Comparison of ENCODE assay signal across 26 mouse cellular contexts in genomic region chr4:62366291-62366690, GRCm38 (mm10). TPM values are rescaled to one million over a fixed set of nuclear protein-coding genes. Genes with fewer than 3 reads are reported as not detected.
DNase-seq lines count a peak whose midpoint lies in the region; ATAC-seq and TF ChIP-seq lines count a peak whose summit lies in the region.
"Had no signal": no experiment of that assay in that cellular context is flagged by ENCODE, and none has a peak within 500 bp of the region (broad histone marks: within the 10 kb centered on the region; RNA-seq: fewer than 3 reads in every experiment).

No protein-coding gene starts in this region.

- no peak for TF ChIP-seq POLR2A in liver, adult 2 months (IDR thresholded peaks at IDR 0.05; ENCODE audit: extremely low read depth, insufficient read depth, low read length)
- TF ChIP-seq POLR2A in cerebellum, adult 2 months (IDR thresholded peaks at IDR 0.05; ENCODE audit: borderline replicate concordance, insufficient read depth, low read length), result no peak

- no peaks in the 10 kb centered on the region for H3K9me3 ChIP-seq in liver, embryonic 12.5 days (replicated peaks)
- H3K9me3 ChIP-seq in liver, embryonic 16.5 days (replicated peaks; ENCODE audit: control insufficient read depth, low read length), result no peaks in the 10 kb centered on the region
- H3K9me3 ChIP-seq: hindbrain, embryonic 10.5 days; hindbrain, embryonic 15.5 days; limb, embryonic 10.5 days; limb, embryonic 15.5 days; midbrain, embryonic 10.5 days; midbrain, embryonic 15.5 days; neural tube, embryonic 15.5 days had no signal

- 0 out of 2 replicates have a peak, but pooled peaks cover 3% of the 10 kb centered on the region for H3K36me3 ChIP-seq in liver, adult 2 months (ENCODE audit: control insufficient read depth, insufficient read depth, low read length)
- H3K36me3 ChIP-seq in liver, embryonic 12.5 days, result peaks cover 3% of the 10 kb centered on the region
- no peaks in the 10 kb centered on the region for H3K36me3 ChIP-seq in liver, embryonic 16.5 days (ENCODE audit: control insufficient read depth, insufficient read depth)
- H3K36me3 ChIP-seq: hindbrain, embryonic 15.5 days; limb, embryonic 10.5 days; limb, embryonic 15.5 days; midbrain, embryonic 10.5 days; midbrain, embryonic 15.5 days; neural tube, embryonic 15.5 days had no signal

- H3K4me3 ChIP-seq in liver, adult 2 months (ENCODE audit: insufficient read depth, low read depth, low read length), result no peak overlapping the region
- H3K4me3 ChIP-seq in liver, embryonic 12.5 days, result no peak overlapping the region
- no peak overlapping the region for H3K4me3 ChIP-seq in liver, embryonic 16.5 days (ENCODE audit: low read depth, low read length)
- H3K4me3 ChIP-seq in cerebellum, adult 2 months (replicated peaks; ENCODE audit: insufficient read depth, low read depth, low read length), result no peak overlapping the region
- H3K4me3 ChIP-seq: erythroblast, embryonic 14.5 days; hindbrain, embryonic 10.5 days; hindbrain, embryonic 15.5 days; limb, embryonic 10.5 days; limb, embryonic 15.5 days; midbrain, embryonic 10.5 days; midbrain, embryonic 15.5 days; neural tube, embryonic 15.5 days had no signal

- peaks cover 34% of the 10 kb centered on the region for H3K79me2 ChIP-seq in liver, adult 2 months (ENCODE audit: control insufficient read depth, insufficient read depth, low read length)

- H3K4me2 ChIP-seq in liver, embryonic 12.5 days, result no peak overlapping the region
- H3K4me2 ChIP-seq in liver, embryonic 16.5 days (ENCODE audit: low read depth, low read length), result no peak overlapping the region; the same call in 1 of the 2 replicates
- H3K4me2 ChIP-seq: hindbrain, embryonic 15.5 days; limb, embryonic 15.5 days; midbrain, embryonic 15.5 days; neural tube, embryonic 15.5 days had no signal

- H3K9ac ChIP-seq in liver, adult 2 months (ENCODE audit: low read depth, low read length), result 0 out of 2 replicates have a peak overlapping the region, but pooled peaks have one; percentile 17
- H3K9ac ChIP-seq in liver, embryonic 12.5 days, result no peak overlapping the region
- no peak overlapping the region for H3K9ac ChIP-seq in liver, embryonic 16.5 days (ENCODE audit: low read depth, low read length)
- H3K9ac ChIP-seq: hindbrain, embryonic 15.5 days; limb, embryonic 15.5 days; midbrain, embryonic 15.5 days; neural tube, embryonic 15.5 days had no signal

- H3K4me1 ChIP-seq in liver, adult 2 months (ENCODE audit: control insufficient read depth, insufficient read depth, low read length), result peaks cover 42% of the 10 kb centered on the region
- H3K4me1 ChIP-seq in liver, embryonic 12.5 days, result peaks cover 76% of the 10 kb centered on the region
- peaks cover 39% of the 10 kb centered on the region for H3K4me1 ChIP-seq in liver, embryonic 16.5 days (ENCODE audit: control insufficient read depth, low read depth, low read length)
- no peaks in the 10 kb centered on the region for H3K4me1 ChIP-seq in cerebellum, adult 2 months (ENCODE audit: control insufficient read depth, insufficient read depth, low read length)

- no peak for ATAC-seq in liver, embryonic 12.5 days
- no peak for ATAC-seq in liver, embryonic 16.5 days (ENCODE audit: low read depth)
- ATAC-seq: forebrain, embryonic 16.5 days; inflammation-experienced regulatory T-cells, adult 6 months; midbrain, embryonic 15.5 days had no signal

- TF ChIP-seq CTCF in liver, adult 2 months (IDR thresholded peaks at IDR 0.05; ENCODE audit: low read depth, low read length), result no peak
- TF ChIP-seq CTCF in cerebellum, adult 2 months (IDR thresholded peaks at IDR 0.05; ENCODE audit: borderline replicate concordance, insufficient read depth, low read depth, low read length), result no peak

- peak; percentile 81 for DNase-seq in liver, adult 2 months (ENCODE audit: extremely low read depth, low read depth, low spot score)
- DNase-seq in lung, postnatal 25 days (ENCODE audit: low spot score), result peak; percentile 46
- no peak for DNase-seq in lung, postnatal 4 days
- DNase-seq in urinary bladder, postnatal 4 days (ENCODE audit: low spot score in 2 of 2), result no peak
- DNase-seq in cerebellum, adult 2 months, result no peak
- DNase-seq: adrenal gland, postnatal 25 days; cerebellum, adult 11-12 months; cerebellum, postnatal 10 days; heart, postnatal 14 days; kidney, adult 2 months; kidney, postnatal 36 days; retina, postnatal 1 day; right cerebral cortex, postnatal 14 days; thymus, postnatal 14 days had no signal

- peak overlapping the region; percentile 97 for H3K27ac ChIP-seq in liver, adult 2 months (replicated peaks; ENCODE audit: insufficient read depth, low read depth, low read length)
- H3K27ac ChIP-seq in liver, embryonic 12.5 days, result no peak overlapping the region
- peak overlapping the region; percentile 54 for H3K27ac ChIP-seq in liver, embryonic 16.5 days (ENCODE audit: low read length)
- H3K27ac ChIP-seq in cerebellum, adult 2 months (ENCODE audit: insufficient read depth, low read length), result no peak overlapping the region
- H3K27ac ChIP-seq: hindbrain, embryonic 10.5 days; hindbrain, embryonic 15.5 days; limb, embryonic 10.5 days; limb, embryonic 15.5 days; midbrain, embryonic 10.5 days; midbrain, embryonic 15.5 days; neural tube, embryonic 15.5 days had no signal

- WGBS in liver, adult 2 months, result 20% methylated on average over 4 of the region's 4 CpGs
- 73% methylated on average over 4 of the region's 4 CpGs for WGBS in liver, embryonic 12.5 days (ENCODE audit: insufficient replicate concordance)
- 62% methylated on average over 4 of the region's 4 CpGs for WGBS in liver, embryonic 16.5 days (ENCODE audit: insufficient replicate concordance)
- 89% methylated on average over 4 of the region's 4 CpGs for WGBS in cerebellum, adult 2 months

- no peaks in the 10 kb centered on the region for H3K27me3 ChIP-seq in liver, adult 2 months (ENCODE audit: control insufficient read depth, insufficient read depth, low read length)
- no peaks in the 10 kb centered on the region for H3K27me3 ChIP-seq in liver, embryonic 12.5 days (replicated peaks)
- no peaks in the 10 kb centered on the region for H3K27me3 ChIP-seq in liver, embryonic 16.5 days (ENCODE audit: control insufficient read depth, insufficient read depth, low read depth, low read length)
- no peaks in the 10 kb centered on the region for H3K27me3 ChIP-seq in cerebellum, adult 2 months (ENCODE audit: control insufficient read depth, insufficient read depth, low read length)
- H3K27me3 ChIP-seq: hindbrain, embryonic 15.5 days; limb, embryonic 15.5 days; midbrain, embryonic 15.5 days; neural tube, embryonic 15.5 days had no signal

RNA-seq across cellular contexts. Expression of gene Slc31a1, which starts 5.8 kb away (rescaled TPM):
- total RNA-seq in liver, adult 2 months (2014; rRNA removed), result 88.4 and 91.4 TPM in 2 replicates
- polyA plus RNA-seq in liver, adult 2 months (2012; rRNA removed), result 75.3 and 81.5 TPM in 2 replicates
- polyA plus RNA-seq in liver, embryonic 12.5 days (2016; fragmentation: Nextera tagmentation; extraction: Ambion mirVana), result 45.8 and 45.9 TPM in 2 replicates
- 60.4 and 63.7 TPM in 2 replicates for polyA plus RNA-seq in liver, embryonic 16.5 days (2015; fragmentation: Nextera tagmentation; extraction: Ambion mirVana)
- polyA plus RNA-seq in cerebellum, adult 2 months (2012; rRNA removed), result 20.8 and 24.1 TPM in 2 replicates

RNA-seq across cellular contexts. Expression of gene Fkbp15, which starts 5.9 kb away (rescaled TPM):
- 22.7 and 24.5 TPM in 2 replicates for total RNA-seq in liver, adult 2 months (2014; rRNA removed)
- 17.4 and 20.0 TPM in 2 replicates for polyA plus RNA-seq in liver, adult 2 months (2012; rRNA removed)
- polyA plus RNA-seq in liver, embryonic 12.5 days (2016; fragmentation: Nextera tagmentation; extraction: Ambion mirVana), result 18.6 and 21.1 TPM in 2 replicates
- 14.5 and 15.9 TPM in 2 replicates for polyA plus RNA-seq in liver, embryonic 16.5 days (2015; fragmentation: Nextera tagmentation; extraction: Ambion mirVana)
- polyA plus RNA-seq in cerebellum, adult 2 months (2012; rRNA removed), result 26.4 and 28.5 TPM in 2 replicates

RNA-seq across cellular contexts. Expression of gene Cdc26, which starts 42.2 kb away (rescaled TPM):
- total RNA-seq in liver, adult 2 months (2014; rRNA removed), result 46.9 and 52.6 TPM in 2 replicates
- polyA plus RNA-seq in liver, adult 2 months (2012; rRNA removed), result 13.5 and 14.8 TPM in 2 replicates
- polyA plus RNA-seq in liver, embryonic 12.5 days (2016; fragmentation: Nextera tagmentation; extraction: Ambion mirVana), result 94.4 and 95.5 TPM in 2 replicates
- polyA plus RNA-seq in liver, embryonic 16.5 days (2015; fragmentation: Nextera tagmentation; extraction: Ambion mirVana), result 52.4 and 55.5 TPM in 2 replicates
- polyA plus RNA-seq in cerebellum, adult 2 months (2012; rRNA removed), result 55.0 and 65.8 TPM in 2 replicates

RNA-seq across cellular contexts. Expression of gene Prpf4, which starts 42.3 kb away (rescaled TPM):
- total RNA-seq in liver, adult 2 months (2014; rRNA removed), result 3.9 and 4.6 TPM in 2 replicates
- polyA plus RNA-seq in liver, adult 2 months (2012; rRNA removed), result 4.4 and 7.3 TPM in 2 replicates
- polyA plus RNA-seq in liver, embryonic 12.5 days (2016; fragmentation: Nextera tagmentation; extraction: Ambion mirVana), result 18.5 and 18.8 TPM in 2 replicates
- 8.4 and 9.8 TPM in 2 replicates for polyA plus RNA-seq in liver, embryonic 16.5 days (2015; fragmentation: Nextera tagmentation; extraction: Ambion mirVana)
- polyA plus RNA-seq in cerebellum, adult 2 months (2012; rRNA removed), result 20.4 and 21.2 TPM in 2 replicates

Comparison
In these comparisons a context has a peak if more than half of its experiments do, and no peak if none do; other contexts are left out.
1. DNase-seq: peak in liver, adult 2 months (single experiment) and lung, postnatal 25 days (single experiment); none in lung, postnatal 4 days (0 of 2), urinary bladder, postnatal 4 days (0 of 2) and cerebellum, adult 2 months (0 of 2).
2. H3K27ac ChIP-seq: peak in liver, adult 2 months (single experiment) and liver, embryonic 16.5 days (single experiment); none in liver, embryonic 12.5 days (single experiment) and cerebellum, adult 2 months (single experiment).